Mouse (Mus musculus): ENCODE results near the gene Tceal9.

GRCm38 (mm10) chrX:136267720-136268119 is 22.8 kb downstream of the Tceal9 start:
- no peak for TF ChIP-seq POLR2A (IDR thresholded peaks at IDR 0.05; ENCODE audit: extremely low read depth, insufficient read depth, low read length)
- no peak for TF ChIP-seq CTCF (IDR thresholded peaks at IDR 0.05; ENCODE audit: low read depth, low read length)
